Mouse (Mus musculus) intestine, postnatal 0 days (tissue): Measurements from ENCODE around the gene Acer3. TPM values are rescaled to one million over a fixed set of nuclear protein-coding genes. Genes with fewer than 3 reads are reported as not detected.

Experiments
- ATAC-seq: fragments of 200-750 bp; cut with Nextera tagmentation; 2 replicates; pipeline ENCODE4 v1.8.0; 2017; ENCODE audit warnings: mild to moderate bottlenecking, moderate TSS enrichment, moderate library complexity
- H3K27ac ChIP-seq: fragments of 300-500 bp; sonication (generic); 2 replicates; pipeline ENCODE4 v1.5.1; 2014; ENCODE audit warnings: mild to moderate bottlenecking, low read depth, low read length, moderate library complexity
- H3K27me3 ChIP-seq: fragments of 300-500 bp; sonication (generic); replicated peaks from 2 replicates; pipeline ENCODE4 v1.6.1; 2014; ENCODE audit warnings: low read length, mixed read lengths; ENCODE audit not compliant: control insufficient read depth, insufficient read depth
- H3K36me3 ChIP-seq: fragments of 300-500 bp; sonication (generic); 2 replicates; pipeline ENCODE4 v1.6.1; 2014; ENCODE audit warnings: mild to moderate bottlenecking, moderate library complexity; ENCODE audit not compliant: control insufficient read depth, insufficient read depth
- H3K4me1 ChIP-seq: fragments of 300-500 bp; sonication (generic); replicated peaks from 2 replicates; pipeline ENCODE4 v1.6.1; 2014; ENCODE audit warnings: antibody characterized with exemption, low read length, mixed read lengths; ENCODE audit not compliant: control insufficient read depth, insufficient read depth
- H3K4me2 ChIP-seq: fragments of 300-500 bp; sonication (generic); replicated peaks from 2 replicates; pipeline ENCODE4 v1.6.1; 2014; ENCODE audit warnings: low read depth, mild to moderate bottlenecking, moderate library complexity
- H3K4me3 ChIP-seq: fragments of 300-500 bp; sonication (generic); 2 replicates; pipeline ENCODE4 v1.5.1; 2014; ENCODE audit warnings: low read depth, low read length
- H3K9ac ChIP-seq: fragments of 300-500 bp; sonication (generic); 2 replicates; pipeline ENCODE4 v1.6.1; 2014; ENCODE audit warnings: mild to moderate bottlenecking, low read depth, low read length
- H3K9me3 ChIP-seq: fragments of 300-500 bp; sonication (generic); 2 replicates; pipeline ENCODE4 v1.6.1; 2016; ENCODE audit warnings: mixed run types; ENCODE audit not compliant: control insufficient read depth
- CTCF ChIP-seq: sonication (generic); IDR thresholded peaks from 2 replicates; pipeline ENCODE4 v1.5.1; 2016; ENCODE audit warnings: low read depth, mild to moderate bottlenecking, control low read depth, antibody characterized with exemption, moderate library complexity
- WGBS: fragments of 180-500 bp; shearing (Covaris S2); extraction: QIAGEN DNeasy Blood & Tissue Kit; methylation state at CpG from one replicate; pipeline ENCODE4 v1.1.7; 2014; 5-methylcytosine and 5-hydroxymethylcytosine counted together
- polyA plus RNA-seq: library from polyadenylated mRNA; unstranded; fragments of >200 nt; fragmentation: Nextera tagmentation; extraction: Ambion mirVana; gene quantifications from 2 replicates; pipeline ENCODE4 v1.2.1, GENCODE M21; 2015

Gene Acer3
- polyA plus RNA-seq, 1 experiment from 2014 or later: 9.7 TPM

- WGBS: 68% methylated on average over 8 of the region's 8 CpGs
- ATAC-seq: no peak
- Histone ChIP-seq H3K9ac (no peak overlapping the region), H3K9me3 (no peaks in the 10 kb centered on the region), H3K4me3 (no peak overlapping the region), H3K4me1 (no peaks in the 10 kb centered on the region), H3K36me3 (no peaks in the 10 kb centered on the region), H3K27me3 (no peaks in the 10 kb centered on the region), H3K27ac (no peak overlapping the region), H3K4me2 (no peak overlapping the region)
- TF ChIP-seq CTCF: no peak
These were observed 134.4 kb downstream of the Acer3 start for GRCm38 (mm10) chr7:98186637-98187036.

GRCm38 (mm10) chr7:98185326-98185725 lies 135.7 kb downstream of the Acer3 start:
- no peak overlapping the region for H3K4me2 ChIP-seq
- no peak for ATAC-seq
- H3K9me3 ChIP-seq: no peaks in the 10 kb centered on the region
- WGBS: 83% methylated on average over 6 of the region's 6 CpGs
- H3K4me3 ChIP-seq: no peak overlapping the region
- no peaks in the 10 kb centered on the region for H3K27me3 ChIP-seq
- H3K9ac ChIP-seq: no peak overlapping the region
- H3K27ac ChIP-seq: no peak overlapping the region
- no peaks in the 10 kb centered on the region for H3K36me3 ChIP-seq
- no peaks in the 10 kb centered on the region for H3K4me1 ChIP-seq
- no peak for TF ChIP-seq CTCF

- Histone ChIP-seq H3K9me3 (no peaks in the 10 kb centered on the region), H3K4me3 (peak overlapping the region; percentile 81), H3K9ac (0 out of 2 replicates have a peak overlapping the region, but pooled peaks have one; percentile 59), H3K4me2 (peak overlapping the region; percentile 81), H3K27ac (peak overlapping the region; percentile 75), H3K4me1 (peaks cover 7% of the 10 kb centered on the region; the same call in 1 of the 2 replicates), H3K36me3 (no peaks in the 10 kb centered on the region), H3K27me3 (no peaks in the 10 kb centered on the region)
- ATAC-seq: peak; percentile 42
- TF ChIP-seq CTCF: no peak
- WGBS: 58% methylated on average over 5 of the region's 5 CpGs
These were observed 142.3 kb downstream of the Acer3 start for GRCm38 (mm10) chr7:98178560-98179231.

- peak; percentile 88 for ATAC-seq
- 1% methylated on average over 42 of the region's 44 CpGs for WGBS
These were observed 143.0 kb downstream of the Acer3 start, which contains the start of gene Capn5 for GRCm38 (mm10) chr7:98177929-98178559. Capn5 (minus strand) TSS chr7:98178274.

GRCm38 (mm10) chr7:98177566-98177928 lies 143.5 kb downstream of the Acer3 start:
- no peak; the same call in 1 of the 2 replicates for ATAC-seq
- TF ChIP-seq CTCF: no peak

More at GRCm38 (mm10) chr7:98177929-98178559, 143.0 kb downstream of the Acer3 start, which contains the start of gene Capn5:
- peak; percentile 87 for TF ChIP-seq CTCF
- Histone ChIP-seq H3K9me3 (no peaks in the 10 kb centered on the region), H3K4me2 (peak within 1 kb of the TSS; percentile 81), H3K9ac (peak within 1 kb of the TSS; percentile 59), H3K27ac (peak within 1 kb of the TSS; percentile 75), H3K4me3 (peak within 1 kb of the TSS; percentile 81), H3K27me3 (no peaks in the 10 kb centered on the region), H3K4me1 (peaks cover 7% of the 10 kb centered on the region; the same call in 1 of the 2 replicates), H3K36me3 (no peaks in the 10 kb centered on the region)

GRCm38 (mm10) chr7:98177071-98177485 lies 143.9 kb downstream of the Acer3 start:
- Histone ChIP-seq H3K4me2 (peak overlapping the region; percentile 81), H3K27ac (no peak overlapping the region), H3K9ac (0 out of 2 replicates have a peak overlapping the region, but pooled peaks have one; percentile 59), H3K9me3 (no peaks in the 10 kb centered on the region), H3K4me1 (peaks cover 7% of the 10 kb centered on the region; the same call in 1 of the 2 replicates), H3K36me3 (no peaks in the 10 kb centered on the region), H3K27me3 (no peaks in the 10 kb centered on the region), H3K4me3 (peak overlapping the region; percentile 81; the same call in 1 of the 2 replicates)
- no peak for TF ChIP-seq CTCF
- WGBS: 26% methylated on average over 2 of the region's 2 CpGs
- ATAC-seq: no peak

More at GRCm38 (mm10) chr7:98177566-98177928, 143.5 kb downstream of the Acer3 start:
- peak overlapping the region; percentile 81 for H3K4me2 ChIP-seq
- H3K4me3 ChIP-seq: peak overlapping the region; percentile 81
- H3K36me3 ChIP-seq: no peaks in the 10 kb centered on the region
- no peak overlapping the region for H3K27ac ChIP-seq
- no peaks in the 10 kb centered on the region for H3K9me3 ChIP-seq
- WGBS: 5% methylated on average over 9 of the region's 9 CpGs
- H3K9ac ChIP-seq: peak overlapping the region; percentile 59
- H3K4me1 ChIP-seq: peaks cover 7% of the 10 kb centered on the region; the same call in 1 of the 2 replicates
- no peaks in the 10 kb centered on the region for H3K27me3 ChIP-seq
